Mouse (Mus musculus): Measurements from ENCODE around the gene Rbfox1. TPM values are rescaled to one million over a fixed set of nuclear protein-coding genes. Genes with fewer than 3 reads are reported as not detected.
A peak's percentile ranks its signal among the peaks of the same experiment; 100 is the strongest.

Gene Rbfox1
- polyA plus RNA-seq, 1 experiment from 2014 or later: 339 TPM

GRCm38 (mm10) chr16:5885690-5886050 is 515 bp downstream of the Rbfox1 start:
- Histone ChIP-seq H3K9ac (replicated peaks; ENCODE audit: low read depth, low read length) (peak overlapping the region; percentile 87), H3K4me3 (ENCODE audit: low read depth, low read length) (peak overlapping the region; percentile 58), H3K4me1 (ENCODE audit: control insufficient read depth, insufficient read depth, low read length) (no peaks in the 10 kb centered on the region; the same call in 1 of the 2 replicates), H3K9me3 (ENCODE audit: control insufficient read depth, low read length) (no peaks in the 10 kb centered on the region), H3K36me3 (ENCODE audit: control insufficient read depth, insufficient read depth, low read length) (no peaks in the 10 kb centered on the region), H3K27ac (ENCODE audit: low read depth, low read length) (no peak overlapping the region), H3K4me2 (ENCODE audit: low read depth, low read length) (peak overlapping the region; percentile 77), H3K27me3 (ENCODE audit: control insufficient read depth, insufficient read depth, low read length) (no peaks in the 10 kb centered on the region; the same call in 1 of the 2 replicates)
- WGBS: 7% methylated on average over 15 of the region's 15 CpGs
- 0 out of 2 replicates have a peak, but pooled peaks have one; percentile 23 for ATAC-seq (ENCODE audit: low read depth)

GRCm38 (mm10) chr16:5895564-5895963 is 10.4 kb downstream of the Rbfox1 start:
- H3K9me3 ChIP-seq (ENCODE audit: control insufficient read depth, low read length): no peaks in the 10 kb centered on the region
- ATAC-seq (ENCODE audit: low read depth): no peak
- WGBS: 67% methylated on average over 7 of the region's 7 CpGs

GRCm38 (mm10) chr16:5898330-5898729 is 13.2 kb downstream of the Rbfox1 start:
- Histone ChIP-seq H3K4me1 (ENCODE audit: control insufficient read depth, insufficient read depth, low read length) (no peaks in the 10 kb centered on the region), H3K27me3 (ENCODE audit: control insufficient read depth, insufficient read depth, low read length) (no peaks in the 10 kb centered on the region), H3K4me3 (ENCODE audit: low read depth, low read length) (no peak overlapping the region), H3K36me3 (ENCODE audit: control insufficient read depth, insufficient read depth, low read length) (no peaks in the 10 kb centered on the region), H3K9ac (replicated peaks; ENCODE audit: low read depth, low read length) (no peak overlapping the region), H3K9me3 (ENCODE audit: control insufficient read depth, low read length) (no peaks in the 10 kb centered on the region), H3K4me2 (ENCODE audit: low read depth, low read length) (no peak overlapping the region), H3K27ac (ENCODE audit: low read depth, low read length) (no peak overlapping the region)
- 54% methylated on average over 2 of the region's 2 CpGs for WGBS
- no peak for ATAC-seq (ENCODE audit: low read depth)

More at GRCm38 (mm10) chr16:5895564-5895963, 10.4 kb downstream of the Rbfox1 start:
- H3K27me3 ChIP-seq (ENCODE audit: control insufficient read depth, insufficient read depth, low read length): no peaks in the 10 kb centered on the region
- no peak overlapping the region for H3K9ac ChIP-seq (replicated peaks; ENCODE audit: low read depth, low read length)
- no peaks in the 10 kb centered on the region for H3K4me1 ChIP-seq (ENCODE audit: control insufficient read depth, insufficient read depth, low read length)
- no peak overlapping the region for H3K4me3 ChIP-seq (ENCODE audit: low read depth, low read length)
- H3K36me3 ChIP-seq (ENCODE audit: control insufficient read depth, insufficient read depth, low read length): no peaks in the 10 kb centered on the region
- H3K4me2 ChIP-seq (ENCODE audit: low read depth, low read length): no peak overlapping the region
- H3K27ac ChIP-seq (ENCODE audit: low read depth, low read length): no peak overlapping the region

- Histone ChIP-seq H3K36me3 (ENCODE audit: control insufficient read depth, insufficient read depth, low read length) (no peaks in the 10 kb centered on the region), H3K9ac (replicated peaks; ENCODE audit: low read depth, low read length) (no peak overlapping the region), H3K27ac (ENCODE audit: low read depth, low read length) (no peak overlapping the region), H3K9me3 (ENCODE audit: control insufficient read depth, low read length) (no peaks in the 10 kb centered on the region), H3K4me1 (ENCODE audit: control insufficient read depth, insufficient read depth, low read length) (peaks cover 6% of the 10 kb centered on the region), H3K4me2 (ENCODE audit: low read depth, low read length) (no peak overlapping the region), H3K4me3 (ENCODE audit: low read depth, low read length) (no peak overlapping the region), H3K27me3 (ENCODE audit: control insufficient read depth, insufficient read depth, low read length) (no peaks in the 10 kb centered on the region)
- 76% methylated on average over 5 of the region's 5 CpGs for WGBS
- ATAC-seq (ENCODE audit: low read depth): no peak
Measured at GRCm38 (mm10) chr16:5910742-5911141, 25.6 kb downstream of the Rbfox1 start.

- Histone ChIP-seq H3K4me2 (ENCODE audit: low read depth, low read length) (no peak overlapping the region), H3K27me3 (ENCODE audit: control insufficient read depth, insufficient read depth, low read length) (no peaks in the 10 kb centered on the region), H3K27ac (ENCODE audit: low read depth, low read length) (0 out of 2 replicates have a peak overlapping the region, but pooled peaks have one; percentile 36), H3K9ac (replicated peaks; ENCODE audit: low read depth, low read length) (no peak overlapping the region), H3K36me3 (ENCODE audit: control insufficient read depth, insufficient read depth, low read length) (no peaks in the 10 kb centered on the region), H3K4me3 (ENCODE audit: low read depth, low read length) (no peak overlapping the region), H3K4me1 (ENCODE audit: control insufficient read depth, insufficient read depth, low read length) (peaks cover 6% of the 10 kb centered on the region), H3K9me3 (ENCODE audit: control insufficient read depth, low read length) (no peaks in the 10 kb centered on the region)
- ATAC-seq (ENCODE audit: low read depth): peak; percentile 87
- 24% methylated on average over 2 of the region's 2 CpGs for WGBS
Measured at GRCm38 (mm10) chr16:5911880-5912327, 26.7 kb downstream of the Rbfox1 start.

GRCm38 (mm10) chr16:5917937-5918336 is 32.8 kb downstream of the Rbfox1 start:
- ATAC-seq (ENCODE audit: low read depth): no peak; the same call in 1 of the 2 replicates
- Histone ChIP-seq H3K27ac (ENCODE audit: low read depth, low read length) (no peak overlapping the region; the same call in 1 of the 2 replicates), H3K36me3 (ENCODE audit: control insufficient read depth, insufficient read depth, low read length) (no peaks in the 10 kb centered on the region), H3K4me1 (ENCODE audit: control insufficient read depth, insufficient read depth, low read length) (peaks cover 10% of the 10 kb centered on the region), H3K9ac (replicated peaks; ENCODE audit: low read depth, low read length) (no peak overlapping the region), H3K27me3 (ENCODE audit: control insufficient read depth, insufficient read depth, low read length) (no peaks in the 10 kb centered on the region), H3K9me3 (ENCODE audit: control insufficient read depth, low read length) (no peaks in the 10 kb centered on the region), H3K4me2 (ENCODE audit: low read depth, low read length) (no peak overlapping the region), H3K4me3 (ENCODE audit: low read depth, low read length) (no peak overlapping the region)

- no peak overlapping the region for H3K9ac ChIP-seq (replicated peaks; ENCODE audit: low read depth, low read length)
- H3K4me3 ChIP-seq (ENCODE audit: low read depth, low read length): no peak overlapping the region
- H3K4me2 ChIP-seq (ENCODE audit: low read depth, low read length): no peak overlapping the region
- WGBS: 18% methylated on average over 1 of the region's 1 CpGs
- no peaks in the 10 kb centered on the region for H3K27me3 ChIP-seq (ENCODE audit: control insufficient read depth, insufficient read depth, low read length)
- no peak overlapping the region for H3K27ac ChIP-seq (ENCODE audit: low read depth, low read length)
- peak; percentile 46 for ATAC-seq (ENCODE audit: low read depth)
- peaks cover 6% of the 10 kb centered on the region for H3K4me1 ChIP-seq (ENCODE audit: control insufficient read depth, insufficient read depth, low read length)
- H3K9me3 ChIP-seq (ENCODE audit: control insufficient read depth, low read length): no peaks in the 10 kb centered on the region
- no peaks in the 10 kb centered on the region for H3K36me3 ChIP-seq (ENCODE audit: control insufficient read depth, insufficient read depth, low read length)
Measured at GRCm38 (mm10) chr16:5926986-5927385, 41.8 kb downstream of the Rbfox1 start.

- H3K4me3 ChIP-seq (ENCODE audit: low read depth, low read length): no peak overlapping the region
- H3K36me3 ChIP-seq (ENCODE audit: control insufficient read depth, insufficient read depth, low read length): no peaks in the 10 kb centered on the region
- H3K4me2 ChIP-seq (ENCODE audit: low read depth, low read length): no peak overlapping the region
- H3K27ac ChIP-seq (ENCODE audit: low read depth, low read length): no peak overlapping the region
- peaks cover 6% of the 10 kb centered on the region for H3K4me1 ChIP-seq (ENCODE audit: control insufficient read depth, insufficient read depth, low read length)
- no peaks in the 10 kb centered on the region for H3K9me3 ChIP-seq (ENCODE audit: control insufficient read depth, low read length)
- 28% methylated on average over 7 of the region's 7 CpGs for WGBS
- H3K9ac ChIP-seq (replicated peaks; ENCODE audit: low read depth, low read length): no peak overlapping the region
- no peaks in the 10 kb centered on the region for H3K27me3 ChIP-seq (ENCODE audit: control insufficient read depth, insufficient read depth, low read length)
- ATAC-seq (ENCODE audit: low read depth): peak; percentile 44; the same call in 1 of the 2 replicates
Measured at GRCm38 (mm10) chr16:5931680-5932079, 46.5 kb downstream of the Rbfox1 start.

GRCm38 (mm10) chr16:5940016-5940415 is 54.9 kb downstream of the Rbfox1 start:
- no peak overlapping the region for H3K4me3 ChIP-seq (ENCODE audit: low read depth, low read length)
- H3K36me3 ChIP-seq (ENCODE audit: control insufficient read depth, insufficient read depth, low read length): no peaks in the 10 kb centered on the region
- H3K9me3 ChIP-seq (ENCODE audit: control insufficient read depth, low read length): no peaks in the 10 kb centered on the region
- no peak overlapping the region for H3K27ac ChIP-seq (ENCODE audit: low read depth, low read length)
- H3K4me1 ChIP-seq (ENCODE audit: control insufficient read depth, insufficient read depth, low read length): no peaks in the 10 kb centered on the region
- 67% methylated on average over 4 of the region's 4 CpGs for WGBS
- no peak for ATAC-seq (ENCODE audit: low read depth)
- no peak overlapping the region for H3K9ac ChIP-seq (replicated peaks; ENCODE audit: low read depth, low read length)
- H3K4me2 ChIP-seq (ENCODE audit: low read depth, low read length): no peak overlapping the region
- H3K27me3 ChIP-seq (ENCODE audit: control insufficient read depth, insufficient read depth, low read length): no peaks in the 10 kb centered on the region

All from neural tube, embryonic 14.5 days (tissue).